Mouse (Mus musculus): ENCODE results near the gene Kifc3. TPM values are rescaled to one million over a fixed set of nuclear protein-coding genes. Genes with fewer than 3 reads are reported as not detected.
"Not testable (repeated sequence)": the region's sequence is repeated elsewhere in the genome, so short reads cannot be mapped to it uniquely, and the experiment has no call there.

Gene Kifc3
- polyA plus RNA-seq (2012; rRNA removed) = 25.6 and 31.4 TPM in 2 replicates

- WGBS = 26% methylated on average over 14 of the region's 14 CpGs
These were observed at the start of gene Kifc3 for GRCm38 (mm10) chr8:95202649-95203275. Gene Kifc3 (minus strand): TSS chr8:95202812.

GRCm38 (mm10) chr8:95252056-95252455 is 49.4 kb upstream of the Kifc3 start:
- DNase-seq (ENCODE audit: low read depth, low spot score) = no peak
- 54% methylated on average over 9 of the region's 9 CpGs for WGBS

More at GRCm38 (mm10) chr8:95202649-95203275, at the start of gene Kifc3:
- peak; percentile 45 for DNase-seq (ENCODE audit: low read depth, low spot score)

GRCm38 (mm10) chr8:95249847-95250246 is 47.2 kb upstream of the Kifc3 start:
- 22% methylated on average over 4 of the region's 4 CpGs for WGBS
- DNase-seq (ENCODE audit: low read depth, low spot score) = no peak

- no peak for DNase-seq (ENCODE audit: low read depth, low spot score)
- WGBS = 77% methylated on average over 5 of the region's 5 CpGs
These were observed 44.7 kb upstream of the Kifc3 start for GRCm38 (mm10) chr8:95247277-95247676.

- DNase-seq (ENCODE audit: low read depth, low spot score) = peak; percentile 51
- WGBS = 18% methylated on average over 5 of the region's 5 CpGs
These were observed 42.6 kb upstream of the Kifc3 start for GRCm38 (mm10) chr8:95245180-95245579.

GRCm38 (mm10) chr8:95243853-95244252 is 41.2 kb upstream of the Kifc3 start:
- no peak for DNase-seq (ENCODE audit: low read depth, low spot score)
- 78% methylated on average over 4 of the region's 4 CpGs for whole genome bisulfite sequencing

- no peak for DNase-seq (ENCODE audit: low read depth, low spot score)
- WGBS = 53% methylated on average over 12 of the region's 12 CpGs
These were observed 40.4 kb upstream of the Kifc3 start for GRCm38 (mm10) chr8:95242826-95243571.

GRCm38 (mm10) chr8:95242099-95242825 is 39.6 kb upstream of the Kifc3 start:
- 88% methylated on average over 26 of the region's 26 CpGs for WGBS
- no peak for DNase-seq (ENCODE audit: low read depth, low spot score)

- DNase-seq (ENCODE audit: low read depth, low spot score) = peak; percentile 51
- WGBS = 3% methylated on average over 3 of the region's 3 CpGs
These were observed 33.1 kb upstream of the Kifc3 start for GRCm38 (mm10) chr8:95235683-95236082.

- DNase-seq (ENCODE audit: low read depth, low spot score) = not testable (repeated sequence)
- WGBS = 79% methylated on average over 9 of the region's 9 CpGs
These were observed 27.5 kb upstream of the Kifc3 start for GRCm38 (mm10) chr8:95230086-95230485.

- DNase-seq (ENCODE audit: low read depth, low spot score) = no peak
- WGBS = 46% methylated on average over 2 of the region's 2 CpGs
These were observed 24.5 kb upstream of the Kifc3 start for GRCm38 (mm10) chr8:95227151-95227468.

- DNase-seq (ENCODE audit: low read depth, low spot score) = no peak
- WGBS = 55% methylated on average over 7 of the region's 7 CpGs
These were observed 23.9 kb upstream of the Kifc3 start for GRCm38 (mm10) chr8:95226251-95227150.

GRCm38 (mm10) chr8:95223969-95224368 is 21.4 kb upstream of the Kifc3 start:
- DNase-seq (ENCODE audit: low read depth, low spot score) = no peak
- 91% methylated on average over 5 of the region's 5 CpGs for WGBS

GRCm38 (mm10) chr8:95221045-95221444 is 18.4 kb upstream of the Kifc3 start:
- DNase-seq (ENCODE audit: low read depth, low spot score) = no peak
- WGBS = 13% methylated on average over 2 of the region's 2 CpGs

- DNase-seq (ENCODE audit: low read depth, low spot score) = no peak
- 38% methylated on average over 7 of the region's 7 CpGs for WGBS
These were observed 18.0 kb upstream of the Kifc3 start for GRCm38 (mm10) chr8:95220571-95220998.

GRCm38 (mm10) chr8:95219623-95220022 is 17.0 kb upstream of the Kifc3 start:
- no peak for DNase-seq (ENCODE audit: low read depth, low spot score)
- 87% methylated on average over 8 of the region's 8 CpGs for WGBS

GRCm38 (mm10) chr8:95215709-95216360 is 13.2 kb upstream of the Kifc3 start:
- no peak for DNase-seq (ENCODE audit: low read depth, low spot score)

GRCm38 (mm10) chr8:95209924-95210323 is 7.3 kb upstream of the Kifc3 start:
- no peak for DNase-seq (ENCODE audit: low read depth, low spot score)
- 5% methylated on average over 11 of the region's 11 CpGs for WGBS

More at GRCm38 (mm10) chr8:95215709-95216360, 13.2 kb upstream of the Kifc3 start:
- 65% methylated on average over 11 of the region's 11 CpGs for WGBS

- no peak for DNase-seq (ENCODE audit: low read depth, low spot score)
- 57% methylated on average over 8 of the region's 8 CpGs for WGBS
These were observed 3.3 kb upstream of the Kifc3 start for GRCm38 (mm10) chr8:95205946-95206345.

Data from large intestine, adult 2 months (tissue).